Mouse (Mus musculus) intestine, embryonic 15.5 days (tissue): Measurements from ENCODE around the gene Rarb. TPM values are rescaled to one million over a fixed set of nuclear protein-coding genes. Genes with fewer than 3 reads are reported as not detected.

Source experiments
- ATAC-seq: fragments of 200-750 bp; cut with Nextera tagmentation; 2 replicates; pipeline ENCODE4 v1.8.0; 2017; ENCODE audit warnings: moderate TSS enrichment, moderate library complexity
- H3K27ac ChIP-seq: fragments of 300-500 bp; sonication (generic); 2 replicates; pipeline ENCODE4 v1.5.1; 2015; ENCODE audit warnings: mild to moderate bottlenecking, inconsistent platforms
- H3K27me3 ChIP-seq: fragments of 300-500 bp; sonication (generic); replicated peaks from 2 replicates; pipeline ENCODE4 v1.6.1; 2015; ENCODE audit warnings: inconsistent platforms
- H3K36me3 ChIP-seq: fragments of 300-500 bp; sonication (generic); 2 replicates; pipeline ENCODE4 v1.6.1; 2015; ENCODE audit warnings: inconsistent platforms
- H3K4me1 ChIP-seq: fragments of 300-500 bp; sonication (generic); replicated peaks from 2 replicates; pipeline ENCODE4 v1.6.1; 2015; ENCODE audit warnings: inconsistent platforms
- H3K4me2 ChIP-seq: fragments of 300-500 bp; sonication (generic); replicated peaks from 2 replicates; pipeline ENCODE4 v1.6.1; 2015; ENCODE audit warnings: mild to moderate bottlenecking, inconsistent platforms
- H3K4me3 ChIP-seq: fragments of 300-500 bp; sonication (generic); replicated peaks from 2 replicates; pipeline ENCODE4 v1.5.1; 2015; ENCODE audit warnings: inconsistent platforms
- H3K9ac ChIP-seq: fragments of 300-500 bp; sonication (generic); 2 replicates; pipeline ENCODE4 v1.6.1; 2015; ENCODE audit warnings: inconsistent platforms
- H3K9me3 ChIP-seq: fragments of 300-500 bp; sonication (generic); 2 replicates; pipeline ENCODE4 v1.6.1; 2016; ENCODE audit warnings: inconsistent platforms
- WGBS: fragments of 180-500 bp; shearing (Covaris S2); methylation state at CpG from one replicate; pipeline ENCODE4 v1.1.7; 2015; 5-methylcytosine and 5-hydroxymethylcytosine counted together
- polyA plus RNA-seq: library from polyadenylated mRNA; unstranded; fragments of >200 nt; fragmentation: Nextera tagmentation; extraction: Ambion mirVana; gene quantifications from 2 replicates; pipeline ENCODE4 v1.2.1, GENCODE M21; 2015

The Rarb gene
- polyA plus RNA-seq, 1 experiment from 2014 or later: 10.2 TPM

- ATAC-seq: no peak
- 77% methylated on average over 6 of the region's 6 CpGs for WGBS
- no peak overlapping the region for H3K4me3 ChIP-seq
- H3K9ac ChIP-seq: no peak overlapping the region
- no peaks in the 10 kb centered on the region for H3K4me1 ChIP-seq
- H3K27ac ChIP-seq: no peak overlapping the region
- H3K36me3 ChIP-seq: no peaks in the 10 kb centered on the region
- H3K9me3 ChIP-seq: no peaks in the 10 kb centered on the region
- H3K27me3 ChIP-seq: no peaks in the 10 kb centered on the region
- no peak overlapping the region for H3K4me2 ChIP-seq
These were observed 271.3 kb downstream of the Rarb start for GRCm38 (mm10) chr14:16547492-16548199.

GRCm38 (mm10) chr14:16544995-16545394 lies 274.0 kb downstream of the Rarb start:
- no peak overlapping the region for H3K27ac ChIP-seq
- no peak for ATAC-seq
- H3K4me2 ChIP-seq: no peak overlapping the region
- no peaks in the 10 kb centered on the region for H3K36me3 ChIP-seq
- 81% methylated on average over 2 of the region's 2 CpGs for WGBS
- H3K27me3 ChIP-seq: no peaks in the 10 kb centered on the region
- H3K9me3 ChIP-seq: no peaks in the 10 kb centered on the region
- H3K4me1 ChIP-seq: no peaks in the 10 kb centered on the region
- no peak overlapping the region for H3K4me3 ChIP-seq
- no peak overlapping the region for H3K9ac ChIP-seq

- no peak overlapping the region for H3K27ac ChIP-seq
These were observed 277.3 kb downstream of the Rarb start for GRCm38 (mm10) chr14:16541641-16542040.

GRCm38 (mm10) chr14:16537433-16537832 lies 281.5 kb downstream of the Rarb start:
- no peak overlapping the region for H3K4me3 ChIP-seq
- no peaks in the 10 kb centered on the region for H3K4me1 ChIP-seq
- no peak for ATAC-seq
- H3K27me3 ChIP-seq: no peaks in the 10 kb centered on the region
- 50% methylated on average over 4 of the region's 4 CpGs for whole genome bisulfite sequencing
- no peak overlapping the region for H3K9ac ChIP-seq
- no peaks in the 10 kb centered on the region for H3K9me3 ChIP-seq
- no peak overlapping the region for H3K4me2 ChIP-seq
- no peaks in the 10 kb centered on the region for H3K36me3 ChIP-seq
- no peak overlapping the region for H3K27ac ChIP-seq

More at GRCm38 (mm10) chr14:16541641-16542040, 277.3 kb downstream of the Rarb start:
- H3K9ac ChIP-seq: no peak overlapping the region
- H3K36me3 ChIP-seq: no peaks in the 10 kb centered on the region
- 78% methylated on average over 1 of the region's 1 CpGs for WGBS
- H3K4me2 ChIP-seq: no peak overlapping the region
- H3K27me3 ChIP-seq: no peaks in the 10 kb centered on the region
- H3K4me3 ChIP-seq: no peak overlapping the region
- no peaks in the 10 kb centered on the region for H3K4me1 ChIP-seq
- no peaks in the 10 kb centered on the region for H3K9me3 ChIP-seq
- no peak for ATAC-seq

GRCm38 (mm10) chr14:16528631-16529030 lies 290.3 kb downstream of the Rarb start:
- no peak overlapping the region for H3K9ac ChIP-seq
- 65% methylated on average over 2 of the region's 2 CpGs for WGBS
- H3K9me3 ChIP-seq: no peaks in the 10 kb centered on the region
- no peaks in the 10 kb centered on the region for H3K4me1 ChIP-seq
- H3K27me3 ChIP-seq: no peaks in the 10 kb centered on the region
- no peaks in the 10 kb centered on the region for H3K36me3 ChIP-seq
- H3K27ac ChIP-seq: no peak overlapping the region
- H3K4me2 ChIP-seq: no peak overlapping the region
- no peak for ATAC-seq
- no peak overlapping the region for H3K4me3 ChIP-seq

DNA sequence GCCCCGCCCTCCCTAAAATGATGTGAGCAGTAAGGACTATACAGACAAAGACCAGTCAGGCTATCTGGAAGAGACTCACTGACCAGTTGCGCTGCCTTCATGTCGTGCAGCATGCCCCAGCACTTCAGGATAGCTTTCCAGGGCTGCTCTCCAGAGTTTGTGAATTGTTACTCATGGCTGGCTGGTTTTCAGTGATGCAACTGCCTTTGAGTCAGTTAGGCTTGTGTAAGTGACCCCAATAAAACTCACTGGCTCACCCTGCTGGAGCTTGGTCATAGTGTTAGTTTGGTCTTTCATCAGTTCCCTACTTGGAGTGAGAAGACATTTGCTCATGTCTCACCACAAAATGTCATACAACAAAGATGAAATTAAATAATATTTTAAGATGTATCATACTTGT lies 292.8 kb downstream of the Rarb start:
- ATAC-seq: no peak
- no peak overlapping the region for H3K4me2 ChIP-seq
- H3K4me3 ChIP-seq: no peak overlapping the region
- no peaks in the 10 kb centered on the region for H3K36me3 ChIP-seq
- H3K9me3 ChIP-seq: no peaks in the 10 kb centered on the region
- H3K4me1 ChIP-seq: no peaks in the 10 kb centered on the region
- no peaks in the 10 kb centered on the region for H3K27me3 ChIP-seq
- H3K27ac ChIP-seq: no peak overlapping the region
- no peak overlapping the region for H3K9ac ChIP-seq
- WGBS: 90% methylated on average over 3 of the region's 3 CpGs

DNA sequence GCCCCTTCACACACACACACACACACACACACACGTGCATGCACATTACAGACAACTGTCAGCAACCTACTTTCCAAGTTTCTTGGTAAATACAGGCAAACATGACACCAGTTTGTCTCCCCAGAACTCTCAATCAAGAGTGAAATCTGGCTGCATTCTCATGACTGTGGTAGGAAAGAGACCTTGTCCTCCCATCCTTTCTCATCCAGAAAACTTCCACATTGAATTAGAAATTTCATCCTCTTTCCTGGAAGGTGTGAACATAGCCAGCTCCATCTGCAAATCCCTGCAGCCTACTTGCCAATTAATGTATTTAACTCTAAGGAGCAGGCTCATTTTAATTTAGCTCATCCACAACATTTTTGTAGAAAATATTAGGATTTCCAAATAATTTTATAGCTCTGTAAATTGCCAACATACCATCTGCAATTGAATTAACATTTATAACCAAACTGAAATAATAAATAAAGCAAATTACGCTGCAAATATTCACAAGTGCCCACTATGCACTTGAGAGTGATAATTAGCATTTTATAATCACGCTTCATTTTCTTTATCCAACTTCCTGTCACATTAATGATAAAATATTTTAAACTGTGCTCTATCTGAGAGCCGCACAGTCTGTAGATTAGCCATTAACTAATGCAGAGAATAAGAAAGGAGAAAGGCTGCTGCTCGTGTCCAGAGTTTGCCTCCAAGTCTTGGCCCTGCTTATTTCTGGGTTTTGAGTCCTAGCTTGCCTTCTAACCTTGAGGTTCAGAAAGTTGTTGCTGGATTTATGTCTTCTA lies 293.6 kb downstream of the Rarb start:
- H3K27ac ChIP-seq: no peak overlapping the region

GRCm38 (mm10) chr14:16522852-16523251 lies 296.1 kb downstream of the Rarb start:
- 72% methylated on average over 3 of the region's 3 CpGs for WGBS
- ATAC-seq: no peak
- Histone ChIP-seq H3K4me2 (no peak overlapping the region), H3K27ac (no peak overlapping the region), H3K27me3 (no peaks in the 10 kb centered on the region), H3K9ac (no peak overlapping the region), H3K4me1 (no peaks in the 10 kb centered on the region), H3K4me3 (no peak overlapping the region), H3K36me3 (no peaks in the 10 kb centered on the region), H3K9me3 (no peaks in the 10 kb centered on the region)

More for the DNA sequence above, 293.6 kb downstream of the Rarb start:
- no peak overlapping the region for H3K4me2 ChIP-seq
- 73% methylated on average over 5 of the region's 5 CpGs for WGBS
- H3K4me1 ChIP-seq: no peaks in the 10 kb centered on the region
- H3K9ac ChIP-seq: no peak overlapping the region
- H3K4me3 ChIP-seq: no peak overlapping the region
- ATAC-seq: no peak
- no peaks in the 10 kb centered on the region for H3K27me3 ChIP-seq
- H3K36me3 ChIP-seq: no peaks in the 10 kb centered on the region
- H3K9me3 ChIP-seq: no peaks in the 10 kb centered on the region

- WGBS: 74% methylated on average over 8 of the region's 8 CpGs
- Histone ChIP-seq H3K4me2 (no peak overlapping the region), H3K9me3 (no peaks in the 10 kb centered on the region), H3K4me3 (no peak overlapping the region), H3K27ac (no peak overlapping the region), H3K36me3 (no peaks in the 10 kb centered on the region), H3K4me1 (0 out of 2 replicates have a peak, but pooled peaks cover 4% of the 10 kb centered on the region), H3K27me3 (no peaks in the 10 kb centered on the region), H3K9ac (no peak overlapping the region)
- no peak for ATAC-seq
These were observed 299.3 kb downstream of the Rarb start for GRCm38 (mm10) chr14:16519588-16520167.

GRCm38 (mm10) chr14:16517958-16518357 lies 301.0 kb downstream of the Rarb start:
- no peak overlapping the region for H3K9ac ChIP-seq
- 0 out of 2 replicates have a peak, but pooled peaks cover 4% of the 10 kb centered on the region for H3K4me1 ChIP-seq
- H3K27ac ChIP-seq: no peak overlapping the region
- no peak overlapping the region for H3K4me2 ChIP-seq
- no peak for ATAC-seq
- H3K9me3 ChIP-seq: no peaks in the 10 kb centered on the region
- H3K36me3 ChIP-seq: no peaks in the 10 kb centered on the region
- no peak overlapping the region for H3K4me3 ChIP-seq
- H3K27me3 ChIP-seq: no peaks in the 10 kb centered on the region

- ATAC-seq: no peak
- Histone ChIP-seq H3K9ac (no peak overlapping the region), H3K36me3 (no peaks in the 10 kb centered on the region), H3K4me2 (no peak overlapping the region), H3K27ac (no peak overlapping the region), H3K9me3 (no peaks in the 10 kb centered on the region), H3K27me3 (no peaks in the 10 kb centered on the region), H3K4me1 (0 out of 2 replicates have a peak, but pooled peaks cover 4% of the 10 kb centered on the region), H3K4me3 (no peak overlapping the region)
- 28% methylated on average over 3 of the region's 3 CpGs for WGBS
These were observed 303.2 kb downstream of the Rarb start for GRCm38 (mm10) chr14:16515731-16516130.

- H3K9me3 ChIP-seq: no peaks in the 10 kb centered on the region
- no peak for ATAC-seq
- no peak overlapping the region for H3K9ac ChIP-seq
- H3K27me3 ChIP-seq: no peaks in the 10 kb centered on the region
- H3K4me2 ChIP-seq: no peak overlapping the region
- 63% methylated on average over 4 of the region's 4 CpGs for whole genome bisulfite sequencing
- no peaks in the 10 kb centered on the region for H3K4me1 ChIP-seq
- H3K27ac ChIP-seq: no peak overlapping the region
- no peak overlapping the region for H3K4me3 ChIP-seq
- H3K36me3 ChIP-seq: 0 out of 2 replicates have a peak, but pooled peaks cover 4% of the 10 kb centered on the region
These were observed 308.4 kb downstream of the Rarb start for GRCm38 (mm10) chr14:16510574-16510973.
